In genomic region chr2:26324917-26325316, GRCm38 (mm10) we compare ENCODE assay signal across 8 mouse cellular contexts. TPM values are rescaled to one million over a fixed set of nuclear protein-coding genes. Genes with fewer than 3 reads are reported as not detected.
DNase-seq lines count a peak whose midpoint lies in the region; ATAC-seq and TF ChIP-seq lines count a peak whose summit lies in the region.

No protein-coding gene starts in this region.

- H3K4me1 ChIP-seq in E14TG2a.4 (replicated peaks; ENCODE audit: low read depth, low read length): peaks cover 51% of the 10 kb centered on the region
- H3K4me1 ChIP-seq in hindbrain, embryonic 14.5 days (replicated peaks; ENCODE audit: control insufficient read depth, insufficient read depth, low read length): peaks cover 12% of the 10 kb centered on the region

- peak; percentile 51 for DNase-seq in kidney, postnatal 14 days
- no peak for DNase-seq in kidney, adult 11 months
- peak; percentile 53 for DNase-seq in R1 (ENCODE audit: low read depth, low spot score)
- DNase-seq in kidney, postnatal 4 days: peak; percentile 44 to 48
- no peak for DNase-seq in hindbrain, embryonic 14.5 days (ENCODE audit: low spot score)
- no peak for DNase-seq in gastrocnemius, adult 18-20 months (ENCODE audit: low spot score)
- no peak for DNase-seq in spleen, postnatal 14 days (ENCODE audit: low spot score in 2 of 2)

- H3K4me3 ChIP-seq in E14TG2a.4 (replicated peaks; ENCODE audit: low read length): peak overlapping the region; percentile 30
- no peak overlapping the region for H3K4me3 ChIP-seq in hindbrain, embryonic 14.5 days (replicated peaks; ENCODE audit: low read length)

- WGBS in hindbrain, embryonic 14.5 days: 88% methylated on average over 2 of the region's 2 CpGs

- H3K9ac ChIP-seq in hindbrain, embryonic 14.5 days: no peak overlapping the region

- no peaks in the 10 kb centered on the region for H3K9me3 ChIP-seq in E14TG2a.4 (ENCODE audit: low read length)
- H3K9me3 ChIP-seq in hindbrain, embryonic 14.5 days (ENCODE audit: control insufficient read depth, low read length): no peaks in the 10 kb centered on the region

- TF ChIP-seq CTCF in E14TG2a.4 (conservative IDR thresholded peaks at IDR 0.05; ENCODE audit: low read length): peak; percentile 36

- H3K36me3 ChIP-seq in E14TG2a.4 (ENCODE audit: insufficient read depth, low read length): no peaks in the 10 kb centered on the region
- H3K36me3 ChIP-seq in hindbrain, embryonic 14.5 days (replicated peaks; ENCODE audit: control insufficient read depth, insufficient read depth): peaks cover 74% of the 10 kb centered on the region

- no peak for ATAC-seq in hindbrain, embryonic 14.5 days (ENCODE audit: low FRiP score)

- H3K27ac ChIP-seq in hindbrain, embryonic 14.5 days: no peak overlapping the region

- no peaks in the 10 kb centered on the region for H3K27me3 ChIP-seq in E14TG2a.4 (ENCODE audit: insufficient read depth, low read length)
- no peaks in the 10 kb centered on the region for H3K27me3 ChIP-seq in hindbrain, embryonic 14.5 days (ENCODE audit: control insufficient read depth, insufficient read depth, low read length)

- H3K4me2 ChIP-seq in hindbrain, embryonic 14.5 days (replicated peaks): no peak overlapping the region

RNA-seq across cellular contexts. Expression of gene Gpsm1, which starts 9.6 kb away (rescaled TPM):
- 96.7 and 101 TPM in 2 replicates for polyA plus RNA-seq in hindbrain, embryonic 14.5 days (2014; fragmentation: Nextera tagmentation; extraction: Ambion mirVana)
- total RNA-seq in gastrocnemius, adult 18-20 months (2021): 1 to 10 TPM; 1.6 to 2.3 TPM

RNA-seq across cellular contexts. Expression of gene Dnlz, which starts 27.0 kb away (rescaled TPM):
- 27.7 and 28.3 TPM in 2 replicates for polyA plus RNA-seq in hindbrain, embryonic 14.5 days (2014; fragmentation: Nextera tagmentation; extraction: Ambion mirVana)
- 10 to 100 TPM; 21.3 to 23.0 TPM for total RNA-seq in gastrocnemius, adult 18-20 months (2021)

RNA-seq across cellular contexts. Expression of gene Ccdc187, which starts 30.6 kb away (rescaled TPM):
- polyA plus RNA-seq in hindbrain, embryonic 14.5 days (2014; fragmentation: Nextera tagmentation; extraction: Ambion mirVana): 0.25 and 0.29 TPM in 2 replicates
- not detected for total RNA-seq in gastrocnemius, adult 18-20 months (2021)

RNA-seq across cellular contexts. Expression of gene Card9, which starts 35.8 kb away (rescaled TPM):
- 1.9 and 2.1 TPM in 2 replicates for polyA plus RNA-seq in hindbrain, embryonic 14.5 days (2014; fragmentation: Nextera tagmentation; extraction: Ambion mirVana)
- under 1 TPM; 0.47 to 0.82 TPM for total RNA-seq in gastrocnemius, adult 18-20 months (2021)

RNA-seq across cellular contexts. Expression of gene Snapc4, which starts 55.5 kb away (rescaled TPM):
- 25.4 and 29.3 TPM in 2 replicates for polyA plus RNA-seq in hindbrain, embryonic 14.5 days (2014; fragmentation: Nextera tagmentation; extraction: Ambion mirVana)
- total RNA-seq in gastrocnemius, adult 18-20 months (2021): 1 to 10 TPM; 4.2 to 6.5 TPM

Comparison
In these comparisons a context has a peak if more than half of its experiments do, and no peak if none do; other contexts are left out.
1. DNase-seq: peak in kidney, postnatal 14 days (single experiment), R1 (single experiment) and kidney, postnatal 4 days (2 of 2); none in kidney, adult 11 months (single experiment), hindbrain, embryonic 14.5 days (single experiment), gastrocnemius, adult 18-20 months (single experiment) and spleen, postnatal 14 days (0 of 2).